Comparison of ENCODE assay signal across 45 mouse cellular contexts in genomic region chr7:131608049-131608448, GRCm38 (mm10). TPM values are rescaled to one million over a fixed set of nuclear protein-coding genes. Genes with fewer than 3 reads are reported as not detected.
"Had no signal": no experiment of that assay in that cellular context is flagged by ENCODE, and none has a peak within 500 bp of the region (broad histone marks: within the 10 kb centered on the region; RNA-seq: fewer than 3 reads in every experiment).

No protein-coding gene starts in this region.

- H3K9me3 ChIP-seq: heart, embryonic 12.5 days; heart, embryonic 13.5 days; hindbrain, embryonic 10.5 days; hindbrain, embryonic 12.5 days; hindbrain, embryonic 13.5 days; hindbrain, embryonic 15.5 days; intestine, embryonic 15.5 days; kidney, embryonic 15.5 days had no signal

- H3K27ac ChIP-seq: heart, embryonic 13.5 days; hindbrain, embryonic 10.5 days; hindbrain, embryonic 12.5 days; hindbrain, embryonic 13.5 days; hindbrain, embryonic 14.5 days; hindbrain, embryonic 15.5 days; hindbrain, postnatal 0 days; intestine, embryonic 15.5 days; kidney, embryonic 15.5 days; kidney, postnatal 0 days; layer of hippocampus, adult 2 months; left cerebral cortex, adult 2 months had no signal

- ATAC-seq: hindbrain, embryonic 16.5 days; hindbrain, postnatal 0 days; inflammation-experienced regulatory T-cells, adult 6 months; intestine, embryonic 15.5 days; intestine, embryonic 16.5 days; intestine, postnatal 0 days had no signal

- H3K27me3 ChIP-seq: heart, embryonic 12.5 days; heart, embryonic 13.5 days; intestine, embryonic 15.5 days; kidney, embryonic 15.5 days had no signal

- DNase-seq: heart, adult 18-20 months; heart, postnatal 10 days; heart, postnatal 14 days; heart, postnatal 36 days; heart, postnatal 4 days; kidney, adult 11 months; kidney, adult 18-20 months; kidney, adult 2 months; kidney, adult 8-10 months; kidney, adult 9 months; kidney, postnatal 10 days; kidney, postnatal 14 days; kidney, postnatal 25 days; kidney, postnatal 36 days; kidney, postnatal 4 days; layer of hippocampus, adult 9-11 months; layer of hippocampus, postnatal 36 days had no signal

- H3K4me1 ChIP-seq: heart, embryonic 12.5 days; intestine, embryonic 15.5 days had no signal

- H3K4me2 ChIP-seq: heart, embryonic 12.5 days; heart, embryonic 13.5 days; hindbrain, embryonic 12.5 days; hindbrain, embryonic 13.5 days; hindbrain, embryonic 14.5 days; hindbrain, embryonic 15.5 days; intestine, embryonic 15.5 days; kidney, embryonic 15.5 days had no signal

- H3K9ac ChIP-seq: heart, embryonic 12.5 days; heart, embryonic 13.5 days; hindbrain, embryonic 12.5 days; hindbrain, embryonic 13.5 days; hindbrain, embryonic 14.5 days; hindbrain, embryonic 15.5 days; intestine, embryonic 15.5 days; kidney, embryonic 15.5 days had no signal

- H3K4me3 ChIP-seq: heart, embryonic 12.5 days; heart, embryonic 13.5 days; hindbrain, embryonic 10.5 days; hindbrain, embryonic 12.5 days; hindbrain, embryonic 13.5 days; hindbrain, embryonic 15.5 days; intestine, embryonic 15.5 days; kidney, embryonic 15.5 days; layer of hippocampus, adult 2 months; left cerebral cortex, adult 2 months had no signal

- H3K36me3 ChIP-seq: heart, embryonic 12.5 days; heart, embryonic 13.5 days; hindbrain, embryonic 10.5 days; hindbrain, embryonic 12.5 days; hindbrain, embryonic 13.5 days; hindbrain, embryonic 15.5 days; intestine, embryonic 15.5 days; kidney, embryonic 15.5 days had no signal

RNA-seq across cellular contexts. Expression of gene Hmx2, which starts 59.5 kb away (rescaled TPM):
- total RNA-seq: heart, adult 18-20 months; heart, adult 8-10 months; heart, postnatal 10 days; heart, postnatal 14 days; heart, postnatal 36 days; heart, postnatal 4 days; hematopoietic stem cell, adult 5-6 weeks; layer of hippocampus, adult 18-20 months; layer of hippocampus, adult 2 months; layer of hippocampus, adult 8-10 months; layer of hippocampus, postnatal 10 days; layer of hippocampus, postnatal 14 days; layer of hippocampus, postnatal 25 days; layer of hippocampus, postnatal 36 days; left cerebral cortex, adult 18-20 months; left cerebral cortex, adult 2 months; left cerebral cortex, adult 8-10 months; left cerebral cortex, postnatal 10 days had no signal
- polyA plus RNA-seq: heart, embryonic 12.5 days; heart, embryonic 13.5 days; inflammation-experienced regulatory T-cells, adult 6 months; kidney, embryonic 14.5 days had no signal
